Mouse (Mus musculus): ENCODE measurements around the gene Hoxa7. TPM values are rescaled to one million over a fixed set of nuclear protein-coding genes. Genes with fewer than 3 reads are reported as not detected.

Gene Hoxa7
- polyA plus RNA-seq, 1 experiment, result not detected

DNA sequence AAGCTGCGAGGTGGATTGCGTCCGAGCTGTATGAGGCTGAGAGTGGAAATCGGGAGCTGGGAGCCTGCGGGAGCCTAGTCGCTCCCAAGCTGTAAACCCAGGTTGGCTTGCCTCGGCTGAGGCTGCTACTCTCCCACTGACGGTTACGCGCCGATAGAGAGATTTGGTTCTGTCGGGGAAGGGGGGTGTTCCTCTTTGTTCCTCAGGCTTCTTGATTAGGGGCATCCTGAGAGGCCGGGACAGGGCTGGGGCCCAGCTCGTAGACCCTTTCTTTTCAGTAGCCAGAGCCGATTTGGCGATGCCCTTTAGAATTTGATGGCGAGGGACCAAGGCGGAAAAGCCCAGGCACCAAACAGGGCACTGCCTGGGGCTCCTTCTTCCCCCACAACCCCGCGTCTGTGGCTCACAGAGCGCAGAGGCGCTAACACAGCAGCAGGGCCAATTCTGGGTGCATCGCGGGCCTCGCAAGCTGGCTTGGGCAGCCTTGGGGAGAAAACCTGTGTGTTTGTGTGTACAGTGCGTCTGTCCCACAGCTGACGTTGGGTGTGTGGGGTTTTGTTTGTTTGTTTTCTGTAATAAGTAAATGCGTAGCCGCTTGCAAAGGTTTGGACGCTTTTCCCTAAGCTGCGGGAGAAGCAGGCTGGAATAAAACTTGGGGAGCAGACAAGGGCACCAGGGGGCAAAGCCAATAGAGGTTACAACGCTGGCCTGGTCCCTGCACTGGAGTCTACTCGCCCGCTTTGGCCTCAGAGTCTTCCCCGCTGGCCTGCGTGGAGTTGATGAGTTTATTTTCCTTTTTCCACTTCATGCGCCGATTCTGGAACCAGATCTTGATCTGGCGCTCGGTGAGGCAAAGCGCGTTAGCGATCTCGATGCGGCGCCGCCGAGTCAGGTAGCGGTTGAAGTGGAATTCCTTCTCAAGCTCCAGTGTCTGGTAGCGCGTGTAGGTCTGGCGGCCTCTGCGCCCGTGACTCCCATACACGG lies 15.7 kb downstream of the Hoxa7 start:
- Histone ChIP-seq H3K4me3 (ENCODE audit: insufficient read depth, low read length) (no peak overlapping the region), H3K27ac (ENCODE audit: insufficient read depth, low read depth, low read length) (no peak overlapping the region), H3K4me1 (ENCODE audit: control insufficient read depth, insufficient read depth, low read length) (no peaks in the 10 kb centered on the region)
- TF ChIP-seq POLR2A (IDR thresholded peaks at IDR 0.05; ENCODE audit: borderline replicate concordance, low read depth, low read length) (no peak), CTCF (IDR thresholded peaks at IDR 0.05; ENCODE audit: low read depth, low read length) (no peak)

- TF ChIP-seq POLR2A (IDR thresholded peaks at IDR 0.05; ENCODE audit: borderline replicate concordance, low read depth, low read length) (no peak), CTCF (IDR thresholded peaks at IDR 0.05; ENCODE audit: low read depth, low read length) (no peak)
- Histone ChIP-seq H3K4me3 (ENCODE audit: insufficient read depth, low read length) (no peak overlapping the region), H3K4me1 (ENCODE audit: control insufficient read depth, insufficient read depth, low read length) (no peaks in the 10 kb centered on the region), H3K27ac (ENCODE audit: insufficient read depth, low read depth, low read length) (no peak overlapping the region)
Observed at GRCm38 (mm10) chr6:52205221-52205620, 16.4 kb downstream of the Hoxa7 start.

- no peak within 1 kb of the TSS for H3K4me3 ChIP-seq (ENCODE audit: insufficient read depth, low read length)
- H3K4me1 ChIP-seq (ENCODE audit: control insufficient read depth, insufficient read depth, low read length), result no peaks in the 10 kb centered on the region
- no peak within 1 kb of the TSS for H3K27ac ChIP-seq (ENCODE audit: insufficient read depth, low read depth, low read length)
- no peak for TF ChIP-seq POLR2A (IDR thresholded peaks at IDR 0.05; ENCODE audit: borderline replicate concordance, low read depth, low read length)
Observed at GRCm38 (mm10) chr6:52204050-52204752, 17.5 kb downstream of the Hoxa7 start, which contains the start of gene Hoxa5. TSS of gene Hoxa5 (minus strand) at chr6:52204587.

GRCm38 (mm10) chr6:52203371-52204049 lies 18.1 kb downstream of the Hoxa7 start:
- Histone ChIP-seq H3K4me1 (ENCODE audit: control insufficient read depth, insufficient read depth, low read length) (no peaks in the 10 kb centered on the region), H3K27ac (ENCODE audit: insufficient read depth, low read depth, low read length) (no peak overlapping the region), H3K4me3 (ENCODE audit: insufficient read depth, low read length) (no peak overlapping the region)
- TF ChIP-seq POLR2A (IDR thresholded peaks at IDR 0.05; ENCODE audit: borderline replicate concordance, low read depth, low read length) (no peak), CTCF (IDR thresholded peaks at IDR 0.05; ENCODE audit: low read depth, low read length) (no peak)

GRCm38 (mm10) chr6:52203121-52203370 lies 18.6 kb downstream of the Hoxa7 start:
- Histone ChIP-seq H3K4me3 (ENCODE audit: insufficient read depth, low read length) (no peak overlapping the region), H3K27ac (ENCODE audit: insufficient read depth, low read depth, low read length) (no peak overlapping the region)

DNA sequence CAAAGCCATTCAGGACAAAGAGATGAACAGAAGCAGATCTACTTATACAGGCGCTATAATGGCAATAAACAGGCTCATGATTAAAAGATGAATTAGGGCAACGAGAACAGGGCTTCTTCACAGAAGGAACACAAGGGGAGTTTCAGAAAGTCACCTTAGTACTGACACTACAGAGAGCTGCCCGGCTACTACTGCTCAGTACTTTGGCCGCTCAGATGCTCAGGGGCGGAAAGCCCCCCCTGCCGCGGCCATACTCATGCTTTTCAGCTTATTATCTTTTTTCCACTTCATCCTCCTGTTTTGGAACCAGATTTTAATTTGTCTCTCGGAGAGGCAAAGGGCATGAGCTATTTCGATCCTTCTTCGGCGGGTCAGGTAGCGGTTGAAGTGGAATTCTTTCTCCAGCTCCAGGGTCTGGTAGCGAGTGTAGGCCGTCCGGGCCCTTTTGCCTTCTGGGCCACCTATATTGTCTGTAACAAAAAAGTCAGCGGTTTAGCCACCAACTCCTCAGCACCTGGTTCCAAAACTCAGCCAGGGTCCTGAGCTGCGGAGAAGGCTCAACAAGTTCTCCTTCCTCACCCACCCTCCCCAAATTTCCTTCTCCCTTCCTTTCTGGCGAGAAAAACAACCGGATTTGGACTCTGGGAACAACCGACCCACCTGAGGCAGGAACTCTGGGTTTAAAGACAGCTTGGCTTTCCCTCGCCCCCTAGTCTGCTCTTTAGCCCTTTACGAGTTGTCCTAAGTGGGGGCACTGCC lies 19.1 kb downstream of the Hoxa7 start:
- TF ChIP-seq CTCF (IDR thresholded peaks at IDR 0.05; ENCODE audit: low read depth, low read length), result no peak
- TF ChIP-seq POLR2A (IDR thresholded peaks at IDR 0.05; ENCODE audit: borderline replicate concordance, low read depth, low read length), result no peak
- no peak overlapping the region for H3K4me3 ChIP-seq (ENCODE audit: insufficient read depth, low read length)
- no peak overlapping the region for H3K27ac ChIP-seq (ENCODE audit: insufficient read depth, low read depth, low read length)
- H3K4me1 ChIP-seq (ENCODE audit: control insufficient read depth, insufficient read depth, low read length), result no peaks in the 10 kb centered on the region

More at GRCm38 (mm10) chr6:52203121-52203370, 18.6 kb downstream of the Hoxa7 start:
- TF ChIP-seq CTCF (IDR thresholded peaks at IDR 0.05; ENCODE audit: low read depth, low read length), result no peak
- TF ChIP-seq POLR2A (IDR thresholded peaks at IDR 0.05; ENCODE audit: borderline replicate concordance, low read depth, low read length), result no peak
- no peaks in the 10 kb centered on the region for H3K4me1 ChIP-seq (ENCODE audit: control insufficient read depth, insufficient read depth, low read length)

DNA sequence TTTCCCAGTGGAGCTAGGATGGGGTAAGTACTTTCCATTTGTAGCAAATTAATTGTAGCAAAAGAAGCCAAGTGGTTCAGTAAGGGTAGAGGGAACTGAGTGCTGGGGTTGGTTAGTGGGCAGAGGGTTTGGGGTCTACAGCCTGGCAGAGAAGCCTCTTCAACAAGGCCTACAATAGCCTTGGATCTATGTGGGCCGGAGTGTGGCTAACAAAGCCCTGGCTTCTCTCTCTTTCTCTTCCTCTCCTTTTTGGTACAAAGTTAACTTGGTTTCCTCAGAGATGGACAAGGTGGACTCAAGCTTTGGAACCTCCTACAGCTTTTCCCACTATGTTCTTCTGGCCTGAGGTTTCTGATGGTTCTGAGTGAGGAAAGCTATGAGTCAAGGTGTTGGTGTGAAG lies 20.4 kb downstream of the Hoxa7 start:
- Histone ChIP-seq H3K4me3 (ENCODE audit: insufficient read depth, low read length) (no peak overlapping the region), H3K27ac (ENCODE audit: insufficient read depth, low read depth, low read length) (no peak overlapping the region), H3K4me1 (ENCODE audit: control insufficient read depth, insufficient read depth, low read length) (no peaks in the 10 kb centered on the region)
- no peak for TF ChIP-seq POLR2A (IDR thresholded peaks at IDR 0.05; ENCODE audit: borderline replicate concordance, low read depth, low read length)
- no peak for TF ChIP-seq CTCF (IDR thresholded peaks at IDR 0.05; ENCODE audit: low read depth, low read length)

- H3K27ac ChIP-seq (ENCODE audit: insufficient read depth, low read depth, low read length), result no peak overlapping the region
- TF ChIP-seq POLR2A (IDR thresholded peaks at IDR 0.05; ENCODE audit: borderline replicate concordance, low read depth, low read length) (no peak), CTCF (IDR thresholded peaks at IDR 0.05; ENCODE audit: low read depth, low read length) (no peak)
- H3K4me1 ChIP-seq (ENCODE audit: control insufficient read depth, insufficient read depth, low read length), result no peaks in the 10 kb centered on the region
- no peak overlapping the region for H3K4me3 ChIP-seq (ENCODE audit: insufficient read depth, low read length)
Observed at GRCm38 (mm10) chr6:52200751-52201250, 20.9 kb downstream of the Hoxa7 start.
